Mouse (Mus musculus): ENCODE data around the gene Mrpl4.

DNA sequence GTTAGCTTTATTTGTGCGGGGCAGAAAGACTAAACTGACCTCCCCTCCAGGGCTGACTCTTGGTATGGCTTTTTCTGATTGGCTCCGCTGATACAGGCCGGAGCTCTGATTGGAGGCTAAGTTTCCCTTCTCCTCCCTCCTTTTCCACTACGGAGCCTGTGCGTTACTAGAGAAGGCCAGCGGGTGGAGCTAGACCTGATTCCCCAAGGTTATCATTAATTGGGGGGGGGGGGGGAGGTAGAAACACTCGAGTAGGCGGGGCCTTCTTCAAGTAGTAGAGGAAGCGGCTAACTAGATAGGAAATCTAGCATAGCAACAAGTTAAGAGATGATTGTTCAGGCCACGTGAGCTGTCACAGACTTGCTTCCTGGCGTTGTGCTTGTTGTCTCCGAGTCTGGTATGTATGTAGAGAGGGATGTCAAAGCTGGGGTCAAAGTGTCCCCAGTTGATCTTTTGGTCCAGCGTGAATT is 28.3 kb downstream of the Mrpl4 start:
- no peak; the same call in 1 of the 2 replicates for TF ChIP-seq ZNF384 (IDR thresholded peaks at IDR 0.05; ENCODE audit: low read depth, low read length)
- TF ChIP-seq MAFK (IDR thresholded peaks at IDR 0.05; ENCODE audit: insufficient read depth, low read depth, low read length): no peak

All from ES-E14 (cell line).